Mouse (Mus musculus) heart, postnatal 0 days (tissue): ENCODE results near the gene Decr2. TPM values are rescaled to one million over a fixed set of nuclear protein-coding genes. Genes with fewer than 3 reads are reported as not detected.

Experiments used
- ATAC-seq: fragments of 200-750 bp; cut with Nextera tagmentation; 2 replicates; pipeline ENCODE4 v1.8.0; 2017; ENCODE audit warnings: low read depth, moderate number of reproducible peaks, moderate library complexity; ENCODE audit not compliant: insufficient read depth
- DNase-seq: peaks from one replicate; pipeline ENCODE4 v3.0.0-alpha.2; 2016; ENCODE audit warnings: low spot score
- H3K27ac ChIP-seq: fragments of 300-500 bp; sonication (generic); 2 replicates; pipeline ENCODE4 v1.5.1; 2014; ENCODE audit warnings: low read depth, mild to moderate bottlenecking
- H3K27me3 ChIP-seq: fragments of 300-500 bp; sonication (generic); 2 replicates; pipeline ENCODE4 v1.6.1; 2014; ENCODE audit warnings: low read length, mixed read lengths; ENCODE audit not compliant: control insufficient read depth, insufficient read depth
- H3K36me3 ChIP-seq: fragments of 300-500 bp; sonication (generic); replicated peaks from 2 replicates; pipeline ENCODE4 v1.6.1; 2014; ENCODE audit warnings: low read length, mixed read lengths; ENCODE audit not compliant: control insufficient read depth, insufficient read depth
- H3K4me1 ChIP-seq: fragments of 300-500 bp; sonication (generic); 2 replicates; pipeline ENCODE4 v1.6.1; 2014; ENCODE audit warnings: antibody characterized with exemption; ENCODE audit not compliant: control insufficient read depth, insufficient read depth
- H3K4me2 ChIP-seq: fragments of 300-500 bp; sonication (generic); 2 replicates; pipeline ENCODE4 v1.6.1; 2014; ENCODE audit warnings: low read depth, mild to moderate bottlenecking, low read length, moderate library complexity
- H3K4me3 ChIP-seq: fragments of 300-500 bp; sonication (generic); 2 replicates; pipeline ENCODE4 v1.5.1; 2014; ENCODE audit warnings: low read depth, low read length
- H3K9ac ChIP-seq: fragments of 300-500 bp; sonication (generic); replicated peaks from 2 replicates; pipeline ENCODE4 v1.6.1; 2014; ENCODE audit warnings: low read depth, low read length, mixed read lengths
- H3K9me3 ChIP-seq: fragments of 300-500 bp; sonication (generic); replicated peaks from 2 replicates; pipeline ENCODE4 v1.6.1; 2016; ENCODE audit warnings: low read length; ENCODE audit not compliant: control insufficient read depth
- CTCF ChIP-seq: IDR thresholded peaks from 2 replicates; pipeline ENCODE4 v1.5.1; 2016; ENCODE audit warnings: antibody characterized with exemption, control low read depth, low read depth
- EP300 ChIP-seq: IDR thresholded peaks from 2 replicates; pipeline ENCODE4 v1.6.1; 2016; ENCODE audit warnings: antibody characterized with exemption, low read depth
- WGBS: fragments of 180-500 bp; shearing (Covaris S2); extraction: QIAGEN DNeasy Blood & Tissue Kit; methylation state at CpG from one replicate; pipeline ENCODE4 v1.1.7; 2014; 5-methylcytosine and 5-hydroxymethylcytosine counted together
- polyA plus RNA-seq: library from polyadenylated mRNA; unstranded; fragments of >200 nt; fragmentation: Nextera tagmentation; extraction: Ambion mirVana; gene quantifications from 2 replicates; pipeline ENCODE4 v1.2.1, GENCODE M21; 2015
- total RNA-seq: library from RNA; depleted of rRNA; stranded (reverse); fragments of >200 nt; gene quantifications from 2 replicates; pipeline ENCODE4 v1.2.3, GENCODE M21; 2014; ENCODE audit warnings: low replicate concordance

Gene Decr2
- total and polyA plus RNA-seq, 2 experiments from 2014 or later: 35.3 to 44.6 TPM

- no peak for DNase-seq
- Histone ChIP-seq H3K4me3 (no peak overlapping the region), H3K4me1 (0 out of 2 replicates have a peak, but pooled peaks cover under 1% of the 10 kb centered on the region), H3K9ac (no peak overlapping the region), H3K27me3 (no peaks in the 10 kb centered on the region), H3K27ac (no peak overlapping the region), H3K36me3 (no peaks in the 10 kb centered on the region), H3K4me2 (no peak overlapping the region), H3K9me3 (no peaks in the 10 kb centered on the region)
- WGBS: 50% methylated on average over 3 of the region's 3 CpGs
- TF ChIP-seq CTCF (no peak), EP300 (no peak)
- no peak for ATAC-seq
Observed at GRCm38 (mm10) chr17:26075246-26075645, 14.9 kb downstream of the Decr2 start.

- Histone ChIP-seq H3K9me3 (no peaks in the 10 kb centered on the region), H3K4me2 (peak overlapping the region; percentile 77), H3K9ac (no peak overlapping the region), H3K27me3 (no peaks in the 10 kb centered on the region), H3K4me1 (peaks cover 36% of the 10 kb centered on the region), H3K27ac (no peak overlapping the region), H3K4me3 (peak overlapping the region; percentile 81), H3K36me3 (no peaks in the 10 kb centered on the region)
- ATAC-seq: no peak
- TF ChIP-seq CTCF (no peak), EP300 (no peak)
- DNase-seq: no peak
- 19% methylated on average over 6 of the region's 6 CpGs for WGBS
Observed at GRCm38 (mm10) chr17:26070136-26070535, 20.0 kb downstream of the Decr2 start.

- TF ChIP-seq CTCF: no peak
- TF ChIP-seq EP300: no peak
- peaks cover 46% of the 10 kb centered on the region for H3K4me1 ChIP-seq
- ATAC-seq: peak; percentile 90
Observed at GRCm38 (mm10) chr17:26068831-26069739, 21.1 kb downstream of the Decr2 start, which contains the start of gene Rab11fip3. TSS of gene Rab11fip3 (minus strand) at chr17:26069555.

GRCm38 (mm10) chr17:26068024-26068830 lies 21.9 kb downstream of the Decr2 start:
- Histone ChIP-seq H3K4me3 (peak overlapping the region; percentile 81), H3K9ac (peak overlapping the region; percentile 34), H3K36me3 (no peaks in the 10 kb centered on the region), H3K4me2 (peak overlapping the region; percentile 77), H3K4me1 (peaks cover 46% of the 10 kb centered on the region), H3K27ac (peak overlapping the region; percentile 60; the same call in 1 of the 2 replicates), H3K27me3 (no peaks in the 10 kb centered on the region), H3K9me3 (no peaks in the 10 kb centered on the region)
- TF ChIP-seq CTCF (no peak), EP300 (no peak)
- WGBS: 1% methylated on average over 44 of the region's 44 CpGs
- 0 out of 2 replicates have a peak, but pooled peaks have one; percentile 2 for ATAC-seq
- DNase-seq: peak; percentile 14

More at GRCm38 (mm10) chr17:26068831-26069739, 21.1 kb downstream of the Decr2 start, which contains the start of gene Rab11fip3:
- under 1% methylated on average over 92 of the region's 94 CpGs for WGBS
- Histone ChIP-seq H3K9ac (peak within 1 kb of the TSS; percentile 34), H3K27ac (peak within 1 kb of the TSS; percentile 60), H3K9me3 (no peaks in the 10 kb centered on the region), H3K27me3 (no peaks in the 10 kb centered on the region), H3K36me3 (no peaks in the 10 kb centered on the region), H3K4me3 (peak within 1 kb of the TSS; percentile 81), H3K4me2 (peak within 1 kb of the TSS; percentile 77)
- peak; percentile 81 for DNase-seq

GRCm38 (mm10) chr17:26066488-26067020 lies 23.6 kb downstream of the Decr2 start:
- ATAC-seq (no peak), DNase-seq (no peak)
- WGBS: 93% methylated on average over 7 of the region's 7 CpGs
- peak overlapping the region; percentile 81 for H3K4me3 ChIP-seq
- H3K4me2 ChIP-seq: peak overlapping the region; percentile 77
- no peak for TF ChIP-seq EP300
- TF ChIP-seq CTCF: no peak
- no peaks in the 10 kb centered on the region; the same call in 1 of the 2 replicates for H3K36me3 ChIP-seq
- H3K27ac ChIP-seq: no peak overlapping the region
- no peaks in the 10 kb centered on the region for H3K9me3 ChIP-seq
- H3K4me1 ChIP-seq: peaks cover 46% of the 10 kb centered on the region
- no peaks in the 10 kb centered on the region for H3K27me3 ChIP-seq
- H3K9ac ChIP-seq: no peak overlapping the region
